Mouse (Mus musculus) liver, postnatal 0 days (tissue): ENCODE results near the gene Drosha. TPM values are rescaled to one million over a fixed set of nuclear protein-coding genes. Genes with fewer than 3 reads are reported as not detected.

Experiments used
- ATAC-seq: fragments of 200-750 bp; cut with Nextera tagmentation; 2 replicates; pipeline ENCODE4 v1.8.0; 2017; ENCODE audit warnings: mild to moderate bottlenecking, moderate library complexity
- DNase-seq: peaks from one replicate; pipeline ENCODE4 v3.0.0-alpha.2; 2016
- H3K27ac ChIP-seq: fragments of 300-500 bp; sonication (generic); 2 replicates; pipeline ENCODE4 v1.5.1; 2014; ENCODE audit warnings: antibody characterized with exemption, moderate library complexity, mild to moderate bottlenecking, low read depth
- H3K27me3 ChIP-seq: fragments of 300-500 bp; sonication (generic); 2 replicates; pipeline ENCODE4 v1.6.1; 2014; ENCODE audit warnings: low read length, control low read depth, mixed read lengths; ENCODE audit not compliant: insufficient read depth
- H3K36me3 ChIP-seq: fragments of 300-500 bp; sonication (generic); replicated peaks from 2 replicates; pipeline ENCODE4 v1.6.1; 2014; ENCODE audit warnings: mild to moderate bottlenecking, control low read depth, low read length, moderate library complexity, mixed read lengths; ENCODE audit not compliant: insufficient read depth
- H3K4me1 ChIP-seq: fragments of 300-500 bp; sonication (generic); 2 replicates; pipeline ENCODE4 v1.6.1; 2014; ENCODE audit warnings: antibody characterized with exemption, mild to moderate bottlenecking, control low read depth; ENCODE audit not compliant: insufficient read depth
- H3K4me2 ChIP-seq: fragments of 300-500 bp; sonication (generic); 2 replicates; pipeline ENCODE4 v1.6.1; 2014; ENCODE audit warnings: low read depth, mild to moderate bottlenecking, low read length, moderate library complexity, mixed read lengths
- H3K4me3 ChIP-seq: fragments of 300-500 bp; sonication (generic); 2 replicates; pipeline ENCODE4 v1.5.1; 2014; ENCODE audit warnings: low read depth, low read length
- H3K9ac ChIP-seq: fragments of 300-500 bp; sonication (generic); replicated peaks from 2 replicates; pipeline ENCODE4 v1.6.1; 2014; ENCODE audit warnings: mild to moderate bottlenecking, moderate library complexity
- H3K9me3 ChIP-seq: fragments of 300-500 bp; sonication (generic); 2 replicates; pipeline ENCODE4 v1.6.1; 2016; ENCODE audit warnings: mild to moderate bottlenecking, control low read depth, low read length, mixed read lengths
- CTCF ChIP-seq: sonication (generic); IDR thresholded peaks from 2 replicates; pipeline ENCODE4 v1.5.1; 2016; ENCODE audit warnings: antibody characterized with exemption, low read depth
- EP300 ChIP-seq: IDR thresholded peaks from 2 replicates; pipeline ENCODE4 v1.6.1; 2016; ENCODE audit warnings: antibody characterized with exemption, low read depth, mild to moderate bottlenecking
- WGBS: fragments of 180-500 bp; shearing (Covaris S2); extraction: QIAGEN DNeasy Blood & Tissue Kit; methylation state at CpG from one replicate; pipeline ENCODE4 v1.1.7; 2014; ENCODE audit not compliant: insufficient replicate concordance; 5-methylcytosine and 5-hydroxymethylcytosine counted together
- polyA plus RNA-seq: library from polyadenylated mRNA; unstranded; fragments of >200 nt; fragmentation: Nextera tagmentation; extraction: Ambion mirVana; gene quantifications from 2 replicates; pipeline ENCODE4 v1.2.1, GENCODE M21; 2015

Gene Drosha
- polyA plus RNA-seq, 1 experiment from 2014 or later, result 5.2 TPM

DNA sequence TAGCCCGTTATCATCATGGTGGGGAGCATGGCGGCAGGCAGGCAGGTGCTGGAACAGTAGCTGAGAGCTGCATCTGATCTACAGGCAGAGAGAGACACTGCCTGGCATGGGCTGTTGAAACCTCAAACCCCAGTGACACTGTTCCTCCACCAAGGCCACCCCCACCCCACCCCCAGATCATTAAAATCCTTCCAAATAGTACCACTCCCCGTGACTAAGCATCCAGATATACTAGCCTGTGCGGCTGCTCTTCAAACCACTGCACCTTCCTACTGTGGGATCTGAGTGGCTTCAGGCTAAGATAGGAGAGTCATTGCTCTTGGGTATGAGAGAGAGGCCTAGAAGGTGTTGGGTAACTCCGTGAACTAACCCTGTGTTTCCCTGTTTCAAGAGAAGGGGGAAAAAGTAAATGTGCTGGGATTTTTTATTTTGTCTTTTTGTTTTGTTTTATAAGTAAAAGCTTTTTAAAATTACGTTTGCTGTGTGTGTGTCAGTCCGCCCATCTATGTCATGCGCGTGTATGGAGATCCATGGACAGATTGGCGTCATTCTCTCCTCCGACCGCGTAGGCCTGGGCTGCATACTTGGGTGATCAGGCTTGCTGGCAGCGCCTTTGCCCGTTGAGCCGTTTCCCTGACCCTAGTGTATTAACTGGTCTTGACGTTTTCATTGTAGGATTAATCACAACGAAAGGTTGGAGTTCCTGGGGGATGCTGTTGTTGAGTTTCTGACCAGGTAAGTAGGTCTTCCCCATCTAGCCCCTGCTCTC, 76.0 kb downstream of the Drosha start:
- Histone ChIP-seq H3K36me3 (peaks cover 34% of the 10 kb centered on the region), H3K27me3 (no peaks in the 10 kb centered on the region), H3K9ac (no peak overlapping the region), H3K4me3 (no peak overlapping the region), H3K27ac (no peak overlapping the region), H3K9me3 (no peaks in the 10 kb centered on the region; the same call in 1 of the 2 replicates), H3K4me2 (no peak overlapping the region), H3K4me1 (no peaks in the 10 kb centered on the region)
- TF ChIP-seq EP300, result no peak
- TF ChIP-seq CTCF, result no peak
- WGBS, result 88% methylated on average over 18 of the region's 18 CpGs
- ATAC-seq (no peak), DNase-seq (no peak)

- ATAC-seq (no peak), DNase-seq (no peak)
- WGBS, result 88% methylated on average over 8 of the region's 8 CpGs
- H3K4me2 ChIP-seq, result no peak overlapping the region
- no peaks in the 10 kb centered on the region for H3K27me3 ChIP-seq
- no peaks in the 10 kb centered on the region for H3K4me1 ChIP-seq
- no peak overlapping the region for H3K9ac ChIP-seq
- peaks cover 37% of the 10 kb centered on the region for H3K36me3 ChIP-seq
- TF ChIP-seq CTCF, result no peak
- TF ChIP-seq EP300, result no peak
- H3K27ac ChIP-seq, result no peak overlapping the region
- H3K9me3 ChIP-seq, result no peaks in the 10 kb centered on the region; the same call in 1 of the 2 replicates
- H3K4me3 ChIP-seq, result no peak overlapping the region
Observed at GRCm38 (mm10) chr15:12901197-12901570, 76.6 kb downstream of the Drosha start.

DNA sequence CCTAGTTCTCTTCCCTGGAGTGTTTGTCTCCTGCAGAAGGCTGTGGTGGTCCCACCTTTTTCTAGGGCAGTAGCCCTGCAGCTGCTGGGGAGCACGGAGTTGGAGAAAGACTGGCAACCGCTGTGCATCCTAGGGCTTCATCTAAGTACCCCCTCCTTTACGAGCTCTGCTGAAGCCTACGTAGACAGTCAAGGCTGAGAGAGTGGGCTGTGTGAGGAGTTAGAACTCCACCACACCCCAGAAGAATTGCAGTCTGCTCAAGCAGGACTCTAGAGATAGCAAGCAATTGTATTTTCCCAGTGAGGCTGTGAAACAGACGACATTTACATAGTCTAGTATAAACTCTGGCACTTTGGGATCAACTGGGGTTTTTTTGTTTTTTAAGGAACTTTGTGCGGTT, 79.8 kb downstream of the Drosha start:
- H3K4me3 ChIP-seq, result no peak overlapping the region
- H3K9ac ChIP-seq, result no peak overlapping the region
- H3K36me3 ChIP-seq, result peaks cover 29% of the 10 kb centered on the region
- DNase-seq (no peak), ATAC-seq (no peak)
- H3K27me3 ChIP-seq, result no peaks in the 10 kb centered on the region
- H3K9me3 ChIP-seq, result no peaks in the 10 kb centered on the region
- H3K4me1 ChIP-seq, result no peaks in the 10 kb centered on the region
- no peak overlapping the region for H3K27ac ChIP-seq
- no peak overlapping the region for H3K4me2 ChIP-seq
- TF ChIP-seq EP300, result no peak
- TF ChIP-seq CTCF, result no peak
- WGBS, result 86% methylated on average over 6 of the region's 6 CpGs

DNA sequence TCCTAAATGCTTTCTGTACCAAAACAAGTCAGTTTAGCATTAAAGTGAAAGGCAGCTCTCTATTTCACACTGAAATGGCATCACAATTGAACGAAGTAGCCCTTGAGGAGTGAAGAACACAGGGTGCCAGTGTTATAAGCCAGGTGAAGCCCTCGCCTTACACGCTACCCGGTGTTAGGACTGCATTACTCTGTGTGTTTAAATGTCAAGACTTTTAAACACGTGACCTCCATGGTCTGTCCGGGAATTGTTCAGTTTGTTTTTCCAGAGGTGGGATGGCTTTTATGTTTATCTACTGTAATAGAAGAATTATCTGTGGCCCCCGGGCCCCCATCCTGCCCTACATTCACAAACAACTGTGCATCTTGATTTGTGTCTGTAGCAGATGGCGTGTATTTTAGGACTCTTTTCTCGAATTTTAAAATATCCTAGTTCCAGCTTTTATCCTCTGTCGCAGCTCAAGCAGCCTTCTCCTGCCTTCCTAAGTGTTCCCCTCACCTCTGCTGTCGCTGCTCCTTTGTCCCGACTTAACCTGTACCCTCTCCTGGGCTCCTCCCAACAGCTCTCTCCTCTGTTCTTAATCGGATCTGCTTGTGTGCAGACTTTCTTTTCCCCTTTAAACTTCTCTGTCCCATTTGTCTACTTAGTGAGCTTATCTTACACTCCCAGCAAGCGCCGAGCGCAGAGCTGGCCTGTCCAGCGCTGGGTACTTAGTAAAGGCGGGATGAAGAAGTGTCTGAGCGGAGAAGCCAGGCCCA, 83.5 kb downstream of the Drosha start:
- Histone ChIP-seq H3K9me3 (no peaks in the 10 kb centered on the region), H3K9ac (no peak overlapping the region), H3K36me3 (peaks cover 29% of the 10 kb centered on the region), H3K4me2 (no peak overlapping the region), H3K4me1 (no peaks in the 10 kb centered on the region), H3K27me3 (no peaks in the 10 kb centered on the region), H3K27ac (no peak overlapping the region), H3K4me3 (no peak overlapping the region)
- 67% methylated on average over 19 of the region's 19 CpGs for WGBS
- no peak for DNase-seq
- TF ChIP-seq EP300 (no peak), CTCF (no peak)
- ATAC-seq, result peak; percentile 48; the same call in 1 of the 2 replicates

DNA sequence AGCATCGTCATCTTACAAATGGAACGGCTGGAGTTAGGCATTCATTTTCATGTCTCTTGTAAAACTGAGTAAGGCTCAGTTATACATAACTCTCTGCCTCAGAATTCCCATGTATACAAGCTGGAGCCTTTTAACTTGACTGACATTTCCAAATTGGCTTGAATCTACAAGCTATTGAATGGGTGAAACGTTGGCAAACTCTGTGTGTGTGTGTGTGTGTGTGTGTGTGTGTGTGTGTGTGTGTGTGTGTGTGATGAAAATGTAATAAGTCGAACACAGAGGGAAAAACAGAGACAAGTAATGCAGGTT, 84.1 kb downstream of the Drosha start:
- H3K9me3 ChIP-seq, result no peaks in the 10 kb centered on the region
- no peak for TF ChIP-seq CTCF
- no peaks in the 10 kb centered on the region for H3K27me3 ChIP-seq
- no peak overlapping the region for H3K4me3 ChIP-seq
- ATAC-seq (no peak), DNase-seq (no peak)
- 70% methylated on average over 4 of the region's 4 CpGs for WGBS
- H3K4me2 ChIP-seq, result no peak overlapping the region
- no peaks in the 10 kb centered on the region for H3K4me1 ChIP-seq
- peaks cover 29% of the 10 kb centered on the region for H3K36me3 ChIP-seq
- H3K27ac ChIP-seq, result no peak overlapping the region
- no peak overlapping the region for H3K9ac ChIP-seq

- no peak overlapping the region for H3K27ac ChIP-seq
- H3K27me3 ChIP-seq, result no peaks in the 10 kb centered on the region
- WGBS, result 77% methylated on average over 7 of the region's 7 CpGs
- H3K4me2 ChIP-seq, result no peak overlapping the region
- no peaks in the 10 kb centered on the region for H3K9me3 ChIP-seq
- H3K4me3 ChIP-seq, result no peak overlapping the region
- TF ChIP-seq CTCF, result no peak
- no peak for TF ChIP-seq EP300
- ATAC-seq (no peak), DNase-seq (no peak)
- no peaks in the 10 kb centered on the region for H3K4me1 ChIP-seq
- peaks cover 32% of the 10 kb centered on the region for H3K36me3 ChIP-seq
- no peak overlapping the region for H3K9ac ChIP-seq
Observed at GRCm38 (mm10) chr15:12909171-12909570, 84.6 kb downstream of the Drosha start.
